Mouse (Mus musculus) megakaryocyte, embryonic 14.5 days (primary cell): ENCODE measurements around the gene Uggt1.

Source experiments
- FLI1 ChIP-seq: IDR thresholded peaks from 2 replicates; pipeline ENCODE4 v1.6.1; 2012; ENCODE audit warnings: low read length, inconsistent platforms, mixed read lengths
- GATA1 ChIP-seq: IDR thresholded peaks from 3 replicates; pipeline ENCODE4 v1.6.1; 2012; ENCODE audit warnings: mixed read lengths, low read length, inconsistent platforms, borderline replicate concordance

GRCm38 (mm10) chr1:36131766-36132165 is 112.8 kb downstream of the Uggt1 start:
- TF ChIP-seq FLI1 (no peak), GATA1 (no peak)
